Comparison of ENCODE assay signal across 12 mouse cellular contexts in genomic region chr2:33636628-33637188, GRCm38 (mm10). TPM values are rescaled to one million over a fixed set of nuclear protein-coding genes. Genes with fewer than 3 reads are reported as not detected.
DNase-seq lines count a peak whose midpoint lies in the region; ATAC-seq and TF ChIP-seq lines count a peak whose summit lies in the region.
"Had no signal": no experiment of that assay in that cellular context is flagged by ENCODE, and none has a peak within 500 bp of the region (broad histone marks: within the 10 kb centered on the region; RNA-seq: fewer than 3 reads in every experiment).

No protein-coding gene starts in this region.

- H3K36me3 ChIP-seq in lung, postnatal 0 days (ENCODE audit: insufficient read depth, low read length) = no peaks in the 10 kb centered on the region
- no peaks in the 10 kb centered on the region for H3K36me3 ChIP-seq in hindbrain, embryonic 13.5 days
- no peaks in the 10 kb centered on the region for H3K36me3 ChIP-seq in neural tube, embryonic 11.5 days (ENCODE audit: control insufficient read depth, insufficient read depth, low read length)

- WGBS in lung, postnatal 0 days = 3% methylated on average over 26 of the region's 26 CpGs
- WGBS in hindbrain, embryonic 13.5 days = 1% methylated on average over 26 of the region's 26 CpGs
- 1% methylated on average over 26 of the region's 26 CpGs for WGBS in neural tube, embryonic 11.5 days

- peaks cover 87% of the 10 kb centered on the region for H3K27me3 ChIP-seq in lung, postnatal 0 days (replicated peaks; ENCODE audit: insufficient read depth, low read length)
- H3K27me3 ChIP-seq in hindbrain, embryonic 13.5 days = peaks cover 96% of the 10 kb centered on the region
- H3K27me3 ChIP-seq in neural tube, embryonic 11.5 days (ENCODE audit: control insufficient read depth, insufficient read depth, low read length) = peaks cover 98% of the 10 kb centered on the region
- H3K27me3 ChIP-seq: Patski had no signal

- peak overlapping the region; percentile 3; the same call in 1 of the 2 replicates for H3K4me2 ChIP-seq in lung, postnatal 0 days (replicated peaks; ENCODE audit: low read depth, low read length)
- peak overlapping the region; percentile 55 for H3K4me2 ChIP-seq in hindbrain, embryonic 13.5 days
- H3K4me2 ChIP-seq in neural tube, embryonic 11.5 days (ENCODE audit: low read depth) = peak overlapping the region; percentile 26; the same call in 1 of the 2 replicates
- H3K4me2 ChIP-seq: forebrain, embryonic 13.5 days had no signal

- no peak for DNase-seq in gastrocnemius, adult 2 months
- DNase-seq in gastrocnemius, postnatal 4 days (ENCODE audit: low spot score in 2 of 2) = no peak
- no peak for DNase-seq in lung, postnatal 0 days (ENCODE audit: low spot score)
- no peak for DNase-seq in lung, postnatal 25 days (ENCODE audit: low spot score)
- DNase-seq in neural tube, embryonic 11.5 days (ENCODE audit: low spot score) = peak; percentile 53
- DNase-seq in layer of hippocampus, adult 18-20 months (ENCODE audit: low spot score in 2 of 2) = no peak
- DNase-seq: right cerebral cortex, postnatal 25 days had no signal

- H3K9ac ChIP-seq in lung, postnatal 0 days (replicated peaks; ENCODE audit: low read depth) = no peak overlapping the region
- peak overlapping the region; percentile 86 for H3K9ac ChIP-seq in hindbrain, embryonic 13.5 days
- H3K9ac ChIP-seq in neural tube, embryonic 11.5 days (ENCODE audit: low read length) = peak overlapping the region; percentile 14; the same call in 1 of the 2 replicates
- H3K9ac ChIP-seq: forebrain, embryonic 13.5 days had no signal

- H3K4me3 ChIP-seq in gastrocnemius, adult 2 months = peak overlapping the region; percentile 53
- H3K4me3 ChIP-seq in lung, postnatal 0 days (ENCODE audit: low read depth, low read length) = peak overlapping the region; percentile 8
- peak overlapping the region; percentile 48 for H3K4me3 ChIP-seq in hindbrain, embryonic 13.5 days
- 0 out of 2 replicates have a peak overlapping the region, but pooled peaks have one; percentile 12 for H3K4me3 ChIP-seq in neural tube, embryonic 11.5 days (ENCODE audit: low read depth, low read length)
- H3K4me3 ChIP-seq: forebrain, embryonic 13.5 days had no signal

- peaks cover 6% of the 10 kb centered on the region for H3K4me1 ChIP-seq in lung, postnatal 0 days (ENCODE audit: insufficient read depth, low read depth, low read length)
- peaks cover 32% of the 10 kb centered on the region for H3K4me1 ChIP-seq in hindbrain, embryonic 13.5 days (replicated peaks)
- H3K4me1 ChIP-seq in neural tube, embryonic 11.5 days (ENCODE audit: control insufficient read depth, insufficient read depth, low read length) = peaks cover 3% of the 10 kb centered on the region

- no peak for ATAC-seq in lung, postnatal 0 days
- ATAC-seq in hindbrain, embryonic 13.5 days (ENCODE audit: low FRiP score) = no peak
- ATAC-seq in neural tube, embryonic 11.5 days (ENCODE audit: insufficient read depth, low FRiP score, low TSS enrichment) = no peak
- no peak for ATAC-seq in erythroid progenitor cell, adult 5-6 weeks (replicated peaks; ENCODE audit: low FRiP score, poor library complexity, severe bottlenecking)
- ATAC-seq: forebrain, embryonic 13.5 days; Patski had no signal

- intact Hi-C loops in gastrocnemius, adult 2 months (cut with DNase I) = no loop called here

- no peak for TF ChIP-seq EP300 in lung, postnatal 0 days (IDR thresholded peaks at IDR 0.05)

- H3K27ac ChIP-seq in gastrocnemius, adult 2 months = no peak overlapping the region
- no peak overlapping the region for H3K27ac ChIP-seq in lung, postnatal 0 days (ENCODE audit: low read length)
- peak overlapping the region; percentile 83 for H3K27ac ChIP-seq in hindbrain, embryonic 13.5 days
- no peak overlapping the region for H3K27ac ChIP-seq in neural tube, embryonic 11.5 days (ENCODE audit: low read depth, low read length)
- H3K27ac ChIP-seq: forebrain, embryonic 13.5 days had no signal

- TF ChIP-seq CTCF in gastrocnemius, adult 2 months (IDR thresholded peaks at IDR 0.05) = no peak
- TF ChIP-seq CTCF in lung, postnatal 0 days (IDR thresholded peaks at IDR 0.05) = no peak

- H3K9me3 ChIP-seq in lung, postnatal 0 days (ENCODE audit: low read length) = no peaks in the 10 kb centered on the region
- H3K9me3 ChIP-seq in hindbrain, embryonic 13.5 days = no peaks in the 10 kb centered on the region
- no peaks in the 10 kb centered on the region for H3K9me3 ChIP-seq in neural tube, embryonic 11.5 days (ENCODE audit: control insufficient read depth, low read length)
- H3K9me3 ChIP-seq: forebrain, embryonic 13.5 days had no signal

RNA-seq across cellular contexts. Expression of gene Lmx1b, which starts 3.6 kb away (rescaled TPM):
- total RNA-seq in gastrocnemius, adult 2 months (2021) = under 1 TPM; 0.18 to 0.25 TPM
- 1 to 10 TPM in 1 of 2 experiments, under 1 TPM in 1; 0.98 to 1.3 TPM for total RNA-seq in gastrocnemius, postnatal 4 days (2021)
- polyA plus RNA-seq in lung, postnatal 0 days (2015; fragmentation: Nextera tagmentation; extraction: Ambion mirVana) = not detected in 2 replicates
- polyA plus RNA-seq in hindbrain, embryonic 13.5 days (2015; fragmentation: Nextera tagmentation; extraction: Ambion mirVana) = 6.3 and 6.7 TPM in 2 replicates
- polyA plus RNA-seq in neural tube, embryonic 11.5 days (2014; fragmentation: Nextera tagmentation; extraction: Ambion mirVana) = 1.6 and 1.7 TPM in 2 replicates
- total RNA-seq in erythroid progenitor cell, adult 5-6 weeks (2015; ENCODE audit: low replicate concordance) = not detected in 2 replicates
- total RNA-seq in erythroid progenitor cell, adult 5-6 weeks (2017; ENCODE audit: low replicate concordance) = not detected in 2 replicates
- under 1 TPM; 0.30 to 0.53 TPM for total RNA-seq in layer of hippocampus, adult 18-20 months (2021)
- total RNA-seq: megakaryocyte-erythroid progenitor cell, adult 5-6 weeks had no signal

Comparison
In these comparisons a context has a peak if more than half of its experiments do, and no peak if none do; other contexts are left out.
1. H3K4me2 ChIP-seq: peak in every context shown above with its lines; median percentile 55 in hindbrain, embryonic 13.5 days; 26 in neural tube, embryonic 11.5 days; 3 in lung, postnatal 0 days.